Mouse (Mus musculus): Measurements from ENCODE around the gene Rin2. TPM values are rescaled to one million over a fixed set of nuclear protein-coding genes. Genes with fewer than 3 reads are reported as not detected.
A peak's percentile ranks its signal among the peaks of the same experiment; 100 is the strongest.

Rin2 gene
- polyA plus RNA-seq, 1 experiment from 2014 or later: 21.4 TPM

GRCm38 (mm10) chr2:145840910-145841870 lies 166.2 kb downstream of the Rin2 start:
- WGBS: 79% methylated on average over 12 of the region's 12 CpGs
- Histone ChIP-seq H3K9me3 (replicated peaks; ENCODE audit: control insufficient read depth, low read length) (no peaks in the 10 kb centered on the region), H3K36me3 (ENCODE audit: control insufficient read depth, insufficient read depth) (0 out of 2 replicates have a peak, but pooled peaks cover under 1% of the 10 kb centered on the region), H3K4me3 (ENCODE audit: low read length) (no peak overlapping the region), H3K4me1 (ENCODE audit: control insufficient read depth, insufficient read depth, low read length) (no peaks in the 10 kb centered on the region), H3K9ac (ENCODE audit: low read length) (no peak overlapping the region), H3K4me2 (ENCODE audit: low read depth, low read length) (no peak overlapping the region), H3K27ac (ENCODE audit: low read length) (no peak overlapping the region), H3K27me3 (ENCODE audit: control insufficient read depth, insufficient read depth, low read length) (no peaks in the 10 kb centered on the region)
- ATAC-seq (replicated peaks; ENCODE audit: extremely low read depth, insufficient read depth, low FRiP score): no peak

- H3K27ac ChIP-seq (ENCODE audit: low read length): no peak overlapping the region
- no peak for ATAC-seq (replicated peaks; ENCODE audit: extremely low read depth, insufficient read depth, low FRiP score)
Observed at GRCm38 (mm10) chr2:145843322-145843721, 168.3 kb downstream of the Rin2 start.

GRCm38 (mm10) chr2:145846595-145846994 lies 171.6 kb downstream of the Rin2 start:
- Histone ChIP-seq H3K27me3 (ENCODE audit: control insufficient read depth, insufficient read depth, low read length) (no peaks in the 10 kb centered on the region), H3K27ac (ENCODE audit: low read length) (no peak overlapping the region), H3K4me3 (ENCODE audit: low read length) (no peak overlapping the region), H3K36me3 (ENCODE audit: control insufficient read depth, insufficient read depth) (0 out of 2 replicates have a peak, but pooled peaks cover 4% of the 10 kb centered on the region), H3K9ac (ENCODE audit: low read length) (no peak overlapping the region), H3K4me1 (ENCODE audit: control insufficient read depth, insufficient read depth, low read length) (0 out of 2 replicates have a peak, but pooled peaks cover 3% of the 10 kb centered on the region), H3K4me2 (ENCODE audit: low read depth, low read length) (no peak overlapping the region), H3K9me3 (replicated peaks; ENCODE audit: control insufficient read depth, low read length) (no peaks in the 10 kb centered on the region)
- no peak for ATAC-seq (replicated peaks; ENCODE audit: extremely low read depth, insufficient read depth, low FRiP score)
- 88% methylated on average over 3 of the region's 3 CpGs for WGBS

More at GRCm38 (mm10) chr2:145843322-145843721, 168.3 kb downstream of the Rin2 start:
- H3K36me3 ChIP-seq (ENCODE audit: control insufficient read depth, insufficient read depth): 0 out of 2 replicates have a peak, but pooled peaks cover 2% of the 10 kb centered on the region
- no peaks in the 10 kb centered on the region for H3K27me3 ChIP-seq (ENCODE audit: control insufficient read depth, insufficient read depth, low read length)
- no peak overlapping the region for H3K4me2 ChIP-seq (ENCODE audit: low read depth, low read length)
- 87% methylated on average over 6 of the region's 6 CpGs for WGBS
- H3K4me3 ChIP-seq (ENCODE audit: low read length): no peak overlapping the region
- H3K9me3 ChIP-seq (replicated peaks; ENCODE audit: control insufficient read depth, low read length): no peaks in the 10 kb centered on the region
- no peaks in the 10 kb centered on the region for H3K4me1 ChIP-seq (ENCODE audit: control insufficient read depth, insufficient read depth, low read length)
- no peak overlapping the region for H3K9ac ChIP-seq (ENCODE audit: low read length)

GRCm38 (mm10) chr2:145849170-145849905 lies 174.3 kb downstream of the Rin2 start:
- 0 out of 2 replicates have a peak, but pooled peaks cover 4% of the 10 kb centered on the region for H3K36me3 ChIP-seq (ENCODE audit: control insufficient read depth, insufficient read depth)

GRCm38 (mm10) chr2:145850779-145851178 lies 175.8 kb downstream of the Rin2 start:
- 0 out of 2 replicates have a peak, but pooled peaks cover 3% of the 10 kb centered on the region for H3K4me1 ChIP-seq (ENCODE audit: control insufficient read depth, insufficient read depth, low read length)
- H3K9me3 ChIP-seq (replicated peaks; ENCODE audit: control insufficient read depth, low read length): no peaks in the 10 kb centered on the region
- 63% methylated on average over 4 of the region's 4 CpGs for WGBS
- no peak overlapping the region for H3K9ac ChIP-seq (ENCODE audit: low read length)
- 0 out of 2 replicates have a peak, but pooled peaks cover 4% of the 10 kb centered on the region for H3K36me3 ChIP-seq (ENCODE audit: control insufficient read depth, insufficient read depth)
- 0 out of 2 replicates have a peak, but pooled peaks have one; percentile 26 for ATAC-seq (replicated peaks; ENCODE audit: extremely low read depth, insufficient read depth, low FRiP score)
- no peak overlapping the region for H3K27ac ChIP-seq (ENCODE audit: low read length)
- H3K27me3 ChIP-seq (ENCODE audit: control insufficient read depth, insufficient read depth, low read length): no peaks in the 10 kb centered on the region
- no peak overlapping the region for H3K4me2 ChIP-seq (ENCODE audit: low read depth, low read length)
- H3K4me3 ChIP-seq (ENCODE audit: low read length): no peak overlapping the region

More at GRCm38 (mm10) chr2:145849170-145849905, 174.3 kb downstream of the Rin2 start:
- ATAC-seq (replicated peaks; ENCODE audit: extremely low read depth, insufficient read depth, low FRiP score): no peak
- Histone ChIP-seq H3K27me3 (ENCODE audit: control insufficient read depth, insufficient read depth, low read length) (no peaks in the 10 kb centered on the region), H3K4me1 (ENCODE audit: control insufficient read depth, insufficient read depth, low read length) (0 out of 2 replicates have a peak, but pooled peaks cover 3% of the 10 kb centered on the region), H3K9ac (ENCODE audit: low read length) (no peak overlapping the region), H3K4me3 (ENCODE audit: low read length) (no peak overlapping the region), H3K4me2 (ENCODE audit: low read depth, low read length) (no peak overlapping the region), H3K27ac (ENCODE audit: low read length) (peak overlapping the region; percentile 9; the same call in 1 of the 2 replicates), H3K9me3 (replicated peaks; ENCODE audit: control insufficient read depth, low read length) (no peaks in the 10 kb centered on the region)
- WGBS: 70% methylated on average over 10 of the region's 10 CpGs

- Histone ChIP-seq H3K9ac (ENCODE audit: low read length) (no peak overlapping the region), H3K27ac (ENCODE audit: low read length) (no peak overlapping the region), H3K9me3 (replicated peaks; ENCODE audit: control insufficient read depth, low read length) (no peaks in the 10 kb centered on the region), H3K4me2 (ENCODE audit: low read depth, low read length) (no peak overlapping the region), H3K4me1 (ENCODE audit: control insufficient read depth, insufficient read depth, low read length) (peaks cover 12% of the 10 kb centered on the region), H3K4me3 (ENCODE audit: low read length) (no peak overlapping the region), H3K27me3 (ENCODE audit: control insufficient read depth, insufficient read depth, low read length) (no peaks in the 10 kb centered on the region), H3K36me3 (ENCODE audit: control insufficient read depth, insufficient read depth) (0 out of 2 replicates have a peak, but pooled peaks cover 2% of the 10 kb centered on the region)
- no peak for ATAC-seq (replicated peaks; ENCODE audit: extremely low read depth, insufficient read depth, low FRiP score)
- WGBS: 60% methylated on average over 9 of the region's 9 CpGs
Observed at GRCm38 (mm10) chr2:145855831-145856230, 180.8 kb downstream of the Rin2 start.

GRCm38 (mm10) chr2:145857864-145858263 lies 182.8 kb downstream of the Rin2 start:
- no peaks in the 10 kb centered on the region for H3K27me3 ChIP-seq (ENCODE audit: control insufficient read depth, insufficient read depth, low read length)
- H3K4me3 ChIP-seq (ENCODE audit: low read length): no peak overlapping the region
- H3K36me3 ChIP-seq (ENCODE audit: control insufficient read depth, insufficient read depth): no peaks in the 10 kb centered on the region
- no peak overlapping the region for H3K4me2 ChIP-seq (ENCODE audit: low read depth, low read length)
- no peaks in the 10 kb centered on the region for H3K9me3 ChIP-seq (replicated peaks; ENCODE audit: control insufficient read depth, low read length)
- peaks cover 15% of the 10 kb centered on the region for H3K4me1 ChIP-seq (ENCODE audit: control insufficient read depth, insufficient read depth, low read length)
- H3K27ac ChIP-seq (ENCODE audit: low read length): no peak overlapping the region
- 54% methylated on average over 8 of the region's 8 CpGs for WGBS
- no peak overlapping the region for H3K9ac ChIP-seq (ENCODE audit: low read length)
- no peak for ATAC-seq (replicated peaks; ENCODE audit: extremely low read depth, insufficient read depth, low FRiP score)

GRCm38 (mm10) chr2:145859442-145859931 lies 184.5 kb downstream of the Rin2 start:
- Histone ChIP-seq H3K4me3 (ENCODE audit: low read length) (peak overlapping the region; percentile 67), H3K27ac (ENCODE audit: low read length) (peak overlapping the region; percentile 95), H3K4me2 (ENCODE audit: low read depth, low read length) (peak overlapping the region; percentile 65), H3K4me1 (ENCODE audit: control insufficient read depth, insufficient read depth, low read length) (peaks cover 26% of the 10 kb centered on the region), H3K9me3 (replicated peaks; ENCODE audit: control insufficient read depth, low read length) (no peaks in the 10 kb centered on the region), H3K27me3 (ENCODE audit: control insufficient read depth, insufficient read depth, low read length) (no peaks in the 10 kb centered on the region), H3K9ac (ENCODE audit: low read length) (peak overlapping the region; percentile 75), H3K36me3 (ENCODE audit: control insufficient read depth, insufficient read depth) (no peaks in the 10 kb centered on the region)
- WGBS: 28% methylated on average over 7 of the region's 7 CpGs
- 0 out of 2 replicates have a peak, but pooled peaks have one; percentile 2 for ATAC-seq (replicated peaks; ENCODE audit: extremely low read depth, insufficient read depth, low FRiP score)
